Mouse (Mus musculus) layer of hippocampus, postnatal 25 days (tissue): ENCODE results near the gene Smad6. TPM values are rescaled to one million over a fixed set of nuclear protein-coding genes. Genes with fewer than 3 reads are reported as not detected.

Experiments
- DNase-seq, 2 experiments: peaks; one replicate each; pipeline ENCODE4 v3.0.0; 2022; ENCODE audit warnings: mixed read lengths in 2 of 2, low spot score in 1 of 2; ENCODE audit errors: extremely low spot score in 1 of 2
- total RNA-seq, 2 experiments: library from RNA; stranded (reverse); gene quantifications; 2 replicates each; pipeline ENCODE4 v1.2.3; 2021

Smad6 gene
- total RNA-seq, 2 experiments from 2014 or later, result 1.8 to 2.2 TPM

- peak; percentile 61 to 75 for DNase-seq
Observed at GRCm38 (mm10) chr9:64022562-64023366, 905 bp upstream of the Smad6 start.

GRCm38 (mm10) chr9:64021319-64021850, 474 bp downstream of the Smad6 start:
- no peak for DNase-seq

- no peak for DNase-seq
Observed at GRCm38 (mm10) chr9:64020606-64021318, 1.1 kb downstream of the Smad6 start.

GRCm38 (mm10) chr9:64020171-64020605, 1.7 kb downstream of the Smad6 start:
- DNase-seq, result no peak

GRCm38 (mm10) chr9:64019036-64019886, 2.6 kb downstream of the Smad6 start:
- no peak for DNase-seq

- no peak for DNase-seq
Observed at GRCm38 (mm10) chr9:64017861-64018793, 3.7 kb downstream of the Smad6 start.

- DNase-seq, result no peak
Observed at GRCm38 (mm10) chr9:64016648-64017400, 5.0 kb downstream of the Smad6 start.

GRCm38 (mm10) chr9:64016092-64016491, 5.8 kb downstream of the Smad6 start:
- no peak for DNase-seq

GRCm38 (mm10) chr9:64014801-64015200, 7.1 kb downstream of the Smad6 start:
- no peak for DNase-seq

- no peak for DNase-seq
Observed at GRCm38 (mm10) chr9:64011356-64011755, 10.5 kb downstream of the Smad6 start.

- DNase-seq, result no peak
Observed at GRCm38 (mm10) chr9:64002981-64003380, 18.9 kb downstream of the Smad6 start.

GRCm38 (mm10) chr9:64001081-64001480, 20.8 kb downstream of the Smad6 start:
- DNase-seq, result no peak

- DNase-seq, result no peak
Observed at GRCm38 (mm10) chr9:64000085-64000484, 21.8 kb downstream of the Smad6 start.

- DNase-seq, result no peak
Observed at GRCm38 (mm10) chr9:63999194-63999593, 22.7 kb downstream of the Smad6 start.

GRCm38 (mm10) chr9:63998026-63998425, 23.8 kb downstream of the Smad6 start:
- DNase-seq, result no peak

GRCm38 (mm10) chr9:63997439-63997838, 24.4 kb downstream of the Smad6 start:
- no peak for DNase-seq

GRCm38 (mm10) chr9:63993256-63993655, 28.6 kb downstream of the Smad6 start:
- DNase-seq, result no peak

GRCm38 (mm10) chr9:63992761-63993160, 29.1 kb downstream of the Smad6 start:
- no peak for DNase-seq

- DNase-seq, result no peak
Observed at GRCm38 (mm10) chr9:63991193-63991592, 30.7 kb downstream of the Smad6 start.
